Mouse (Mus musculus) spleen, adult 2 months (tissue): Measurements from ENCODE around the gene BC048671.

ENCODE experiments used
- CTCF ChIP-seq: fragments of 200-500 bp; IDR thresholded peaks from 2 replicates; pipeline ENCODE4 v1.5.1; 2011; ENCODE audit warnings: mild to moderate bottlenecking, inconsistent platforms; ENCODE audit not compliant: insufficient read depth, insufficient read length, insufficient replicate concordance; ENCODE audit errors: extremely low read depth
- POLR2A ChIP-seq: fragments of 200-500 bp; IDR thresholded peaks from 2 replicates; pipeline ENCODE4 v1.6.1; 2011; ENCODE audit warnings: low read depth, low read length, inconsistent platforms

- TF ChIP-seq CTCF (no peak), POLR2A (no peak)
These were observed 23.0 kb downstream of the BC048671 start for GRCm38 (mm10) chr6:90324026-90324425.
